Mouse (Mus musculus): ENCODE results near the gene Smurf1. TPM values are rescaled to one million over a fixed set of nuclear protein-coding genes. Genes with fewer than 3 reads are reported as not detected.

Smurf1 gene
- total and polyA plus RNA-seq, 3 experiments: 3.1 to 7.2 (median 4.3) TPM

DNA sequence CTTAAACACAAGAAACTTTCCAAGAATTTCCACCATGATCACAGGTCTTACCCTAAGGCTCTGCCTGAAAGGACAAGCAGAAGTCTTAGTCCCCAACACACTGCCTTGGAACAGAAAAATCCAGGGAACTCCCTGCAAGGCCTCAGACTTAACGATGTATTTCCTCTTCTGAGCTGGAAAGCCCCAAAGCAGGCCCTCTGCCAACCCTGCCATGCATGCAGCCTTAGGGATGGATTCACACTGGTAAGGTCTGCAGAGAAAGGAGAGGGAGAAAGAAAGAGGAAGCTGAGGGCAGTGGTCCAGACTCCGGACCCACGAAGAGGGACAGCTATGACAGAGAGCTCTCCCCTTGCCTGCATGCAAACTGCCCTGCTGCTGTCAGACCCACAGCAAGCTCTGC, 2.2 kb downstream of the Smurf1 start:
- H3K79me2 ChIP-seq (replicated peaks; ENCODE audit: control insufficient read depth, extremely low read depth, insufficient read depth, poor library complexity, severe bottlenecking): no peaks in the 10 kb centered on the region
- H3K27ac ChIP-seq (ENCODE audit: insufficient read depth, low read depth): no peak overlapping the region
- peaks cover 8 to 23% of the 10 kb centered on the region in 2 experiments; a peak in 3 of 4 replicates for H3K4me1 ChIP-seq (ENCODE audit: control insufficient read depth in 1 of 2, insufficient read depth in 2 of 2)
- dilution Hi-C loops (cut with MboI; ENCODE audit: extremely low pct_ligation_motif_present, extremely low pct_unique_long_range_greater_than_20kb, low sequenced_read_pairs) (no loop called here), in situ Hi-C loops (cut with MboI; ENCODE audit: low pct_ligation_motif_present, low pct_unique_long_range_greater_than_20kb, low sequenced_read_pairs) (no loop called here)
- no peaks in the 10 kb centered on the region for H3K9me3 ChIP-seq (replicated peaks; ENCODE audit: low read length)
- no peak overlapping the region for H3K4me3 ChIP-seq (replicated peaks in 1 of 3; ENCODE audit: low read depth in 2 of 3, low read length in 2 of 3, poor library complexity in 1 of 3)
- DNase-seq (ENCODE audit: extremely low read depth): no peak
- H3K27me3 ChIP-seq (replicated peaks): peaks cover 23% of the 10 kb centered on the region
- TF ChIP-seq ZKSCAN1 (IDR thresholded peaks at IDR 0.05; ENCODE audit: borderline replicate concordance, low read depth, low read length): no peak
- TF ChIP-seq IRF4 (IDR thresholded peaks at IDR 0.05; ENCODE audit: low read depth, low read length): no peak
- no peak for TF ChIP-seq MAZ (IDR thresholded peaks at IDR 0.05; ENCODE audit: low read depth, low read length)
- TF ChIP-seq MXI1 (IDR thresholded peaks at IDR 0.05; ENCODE audit: low read depth, low read length): no peak
- no peak for TF ChIP-seq BHLHE40 (IDR thresholded peaks at IDR 0.05; ENCODE audit: low read depth, low read length)
- no peak for TF ChIP-seq NRF1 (IDR thresholded peaks at IDR 0.05; ENCODE audit: low read depth, low read length)
- no peak for TF ChIP-seq MAFK (IDR thresholded peaks at IDR 0.05; ENCODE audit: insufficient replicate concordance, low read length)
- TF ChIP-seq CHD1 (IDR thresholded peaks at IDR 0.05; ENCODE audit: low read depth, low read length): no peak
- no peak for TF ChIP-seq JUND (conservative IDR thresholded peaks at IDR 0.05; ENCODE audit: low read depth, low read length)
- no peak for TF ChIP-seq CTCF (conservative IDR thresholded peaks at IDR 0.05 in 1 of 2, IDR thresholded peaks at IDR 0.05 in 1 of 2; ENCODE audit: low read depth in 2 of 2, low read length in 2 of 2)
- no peak for TF ChIP-seq ZC3H11A (IDR thresholded peaks at IDR 0.05; ENCODE audit: low read depth, low read length)
- no peak for TF ChIP-seq RCOR1 (conservative IDR thresholded peaks at IDR 0.05; ENCODE audit: low read depth, low read length)
- no peak for TF ChIP-seq NELFE (IDR thresholded peaks at IDR 0.05; ENCODE audit: low read depth, low read length)
- TF ChIP-seq E2F4 (IDR thresholded peaks at IDR 0.05; ENCODE audit: insufficient replicate concordance, low read depth, low read length): no peak
- TF ChIP-seq UBTF (IDR thresholded peaks at IDR 0.05; ENCODE audit: low read depth, low read length): no peak
- TF ChIP-seq ETS1 (conservative IDR thresholded peaks at IDR 0.05; ENCODE audit: low read depth, low read length): no peak
- TF ChIP-seq ZNF384 (IDR thresholded peaks at IDR 0.05; ENCODE audit: low read depth, low read length): no peak
- no peak for TF ChIP-seq USF1 (IDR thresholded peaks at IDR 0.05; ENCODE audit: low read depth, low read length)
- no peak for TF ChIP-seq USF2 (conservative IDR thresholded peaks at IDR 0.05; ENCODE audit: low read depth, low read length)
- H3K9ac ChIP-seq (ENCODE audit: insufficient read depth, low read depth): no peak overlapping the region
- H3K36me3 ChIP-seq (replicated peaks in 1 of 2; ENCODE audit: control insufficient read depth in 1 of 2, insufficient read depth in 1 of 2, low read length in 1 of 2): peaks cover 0 to 3% of the 10 kb centered on the region in 2 experiments
- no peak overlapping the region for H3K4me2 ChIP-seq (ENCODE audit: insufficient read depth, low read depth, poor library complexity, severe bottlenecking)

DNA sequence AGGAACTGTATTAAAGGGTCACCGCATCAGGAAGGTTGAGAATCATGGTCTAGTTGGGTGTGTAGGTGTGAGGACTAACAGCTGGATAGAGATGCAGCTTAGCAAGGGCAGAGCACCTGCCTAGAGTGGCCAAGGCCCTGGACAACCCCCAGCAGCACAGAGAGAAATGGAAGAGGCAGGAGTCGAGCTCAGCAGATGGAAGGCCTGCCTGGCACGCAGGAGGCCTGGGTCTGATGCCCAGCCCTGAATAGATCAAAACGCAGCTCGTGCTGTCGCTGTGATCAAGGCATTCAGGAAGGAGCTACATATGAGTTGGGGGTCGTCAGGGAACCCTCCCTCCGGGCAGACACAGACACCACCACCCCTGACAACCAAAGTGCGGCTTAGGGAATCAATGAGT, 7.4 kb downstream of the Smurf1 start:
- no peak overlapping the region for H3K4me2 ChIP-seq (ENCODE audit: insufficient read depth, low read depth, poor library complexity, severe bottlenecking)
- H3K79me2 ChIP-seq (replicated peaks; ENCODE audit: control insufficient read depth, extremely low read depth, insufficient read depth, poor library complexity, severe bottlenecking): no peaks in the 10 kb centered on the region
- H3K9ac ChIP-seq (ENCODE audit: insufficient read depth, low read depth): no peak overlapping the region
- H3K4me1 ChIP-seq (ENCODE audit: control insufficient read depth in 1 of 2, insufficient read depth in 2 of 2): peaks cover 0 to 11% of the 10 kb centered on the region in 2 experiments; a peak in 2 of 4 replicates
- no peaks in the 10 kb centered on the region for H3K9me3 ChIP-seq (replicated peaks; ENCODE audit: low read length)
- H3K27me3 ChIP-seq (replicated peaks): no peaks in the 10 kb centered on the region
- no peak overlapping the region for H3K27ac ChIP-seq (ENCODE audit: insufficient read depth, low read depth)
- dilution Hi-C loops (cut with MboI; ENCODE audit: extremely low pct_ligation_motif_present, extremely low pct_unique_long_range_greater_than_20kb, low sequenced_read_pairs) (no loop called here), in situ Hi-C loops (cut with MboI; ENCODE audit: low pct_ligation_motif_present, low pct_unique_long_range_greater_than_20kb, low sequenced_read_pairs) (no loop called here)
- DNase-seq (ENCODE audit: extremely low read depth): no peak
- H3K4me3 ChIP-seq (replicated peaks in 1 of 3; ENCODE audit: low read depth in 2 of 3, low read length in 2 of 3, poor library complexity in 1 of 3): no peak overlapping the region
- TF ChIP-seq JUN (IDR thresholded peaks at IDR 0.05; ENCODE audit: insufficient read depth, low read depth, low read length): no peak
- no peak for TF ChIP-seq USF1 (IDR thresholded peaks at IDR 0.05; ENCODE audit: low read depth, low read length)
- no peak for TF ChIP-seq EP300 (IDR thresholded peaks at IDR 0.05; ENCODE audit: low read length)
- TF ChIP-seq MEF2A (IDR thresholded peaks at IDR 0.05; ENCODE audit: borderline replicate concordance, low read depth, low read length): no peak
- TF ChIP-seq ZKSCAN1 (IDR thresholded peaks at IDR 0.05; ENCODE audit: borderline replicate concordance, low read depth, low read length): no peak
- TF ChIP-seq RCOR1 (conservative IDR thresholded peaks at IDR 0.05; ENCODE audit: low read depth, low read length): no peak
- no peak for TF ChIP-seq MAFK (IDR thresholded peaks at IDR 0.05; ENCODE audit: insufficient replicate concordance, low read length)
- TF ChIP-seq CHD1 (IDR thresholded peaks at IDR 0.05; ENCODE audit: low read depth, low read length): no peak
- H3K36me3 ChIP-seq (replicated peaks in 1 of 2; ENCODE audit: control insufficient read depth in 1 of 2, insufficient read depth in 1 of 2, low read length in 1 of 2): peaks cover 0 to 9% of the 10 kb centered on the region in 2 experiments

All from CH12.LX (cell line).